Mouse (Mus musculus): ENCODE results near the gene Ubl4b. TPM values are rescaled to one million over a fixed set of nuclear protein-coding genes. Genes with fewer than 3 reads are reported as not detected.

The Ubl4b gene
- polyA plus RNA-seq, 1 experiment from 2014 or later, result 0.15 TPM

- Histone ChIP-seq H3K4me3 (no peak overlapping the region), H3K9me3 (no peaks in the 10 kb centered on the region), H3K4me1 (peaks cover 66% of the 10 kb centered on the region), H3K27ac (peak overlapping the region; percentile 52; the same call in 1 of the 2 replicates), H3K27me3 (ENCODE audit: insufficient read depth, poor library complexity, severe bottlenecking) (peaks cover 35% of the 10 kb centered on the region), H3K36me3 (no peaks in the 10 kb centered on the region)
- 55% methylated on average over 2 of the region's 2 CpGs for WGBS
- no peak for DNase-seq (ENCODE audit: low spot score)
Measured at GRCm38 (mm10) chr3:107562104-107562503, 7.2 kb upstream of the Ubl4b start.

DNA sequence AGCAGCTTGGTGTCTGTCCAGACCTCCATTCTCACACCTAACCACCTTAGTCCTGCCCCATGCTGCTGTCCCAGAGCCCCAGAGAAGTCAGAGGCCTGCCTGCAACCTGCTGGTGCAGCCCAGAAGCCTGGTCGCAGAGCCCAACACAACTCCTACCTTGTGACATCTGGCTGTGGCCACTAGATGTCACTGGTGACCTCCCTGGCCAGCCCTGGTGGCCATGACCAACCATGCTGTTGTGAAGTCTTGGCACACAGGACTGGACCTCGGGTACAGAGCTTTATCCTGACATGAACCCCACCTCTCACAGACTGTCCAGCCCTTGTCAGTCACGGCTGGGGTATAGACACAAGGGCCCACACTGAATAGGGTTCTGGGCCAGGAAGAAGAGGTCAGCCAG is 4.3 kb upstream of the Ubl4b start:
- Histone ChIP-seq H3K4me1 (peaks cover 48% of the 10 kb centered on the region), H3K9me3 (no peaks in the 10 kb centered on the region), H3K27me3 (ENCODE audit: insufficient read depth, poor library complexity, severe bottlenecking) (peaks cover 51% of the 10 kb centered on the region), H3K36me3 (no peaks in the 10 kb centered on the region), H3K4me3 (no peak overlapping the region), H3K27ac (no peak overlapping the region)
- WGBS, result 6% methylated on average over 3 of the region's 3 CpGs
- DNase-seq (ENCODE audit: low spot score), result peak; percentile 91

- WGBS, result 19% methylated on average over 3 of the region's 3 CpGs
- no peak overlapping the region for H3K4me3 ChIP-seq
- H3K36me3 ChIP-seq, result no peaks in the 10 kb centered on the region
- DNase-seq (ENCODE audit: low spot score), result no peak
- H3K9me3 ChIP-seq, result no peaks in the 10 kb centered on the region
- H3K4me1 ChIP-seq, result peaks cover 45% of the 10 kb centered on the region
- peaks cover 54% of the 10 kb centered on the region for H3K27me3 ChIP-seq (ENCODE audit: insufficient read depth, poor library complexity, severe bottlenecking)
- no peak overlapping the region for H3K27ac ChIP-seq
Measured at GRCm38 (mm10) chr3:107558740-107559139, 3.9 kb upstream of the Ubl4b start.

- no peak for DNase-seq (ENCODE audit: low spot score)
- Histone ChIP-seq H3K27ac (no peak overlapping the region), H3K9me3 (no peaks in the 10 kb centered on the region), H3K4me1 (peaks cover 7% of the 10 kb centered on the region), H3K36me3 (no peaks in the 10 kb centered on the region), H3K27me3 (ENCODE audit: insufficient read depth, poor library complexity, severe bottlenecking) (peaks cover 64% of the 10 kb centered on the region), H3K4me3 (no peak overlapping the region)
- 70% methylated on average over 17 of the region's 17 CpGs for WGBS
Measured at GRCm38 (mm10) chr3:107550409-107551049, 4.3 kb downstream of the Ubl4b start.

GRCm38 (mm10) chr3:107546956-107547355 is 7.9 kb downstream of the Ubl4b start:
- no peak overlapping the region; the same call in 1 of the 2 replicates for H3K27ac ChIP-seq
- no peak overlapping the region for H3K4me3 ChIP-seq
- H3K27me3 ChIP-seq (ENCODE audit: insufficient read depth, poor library complexity, severe bottlenecking), result peaks cover 34% of the 10 kb centered on the region
- no peaks in the 10 kb centered on the region for H3K9me3 ChIP-seq
- no peak for DNase-seq (ENCODE audit: low spot score)
- WGBS, result 75% methylated on average over 2 of the region's 2 CpGs
- no peaks in the 10 kb centered on the region for H3K36me3 ChIP-seq
- H3K4me1 ChIP-seq, result no peaks in the 10 kb centered on the region; the same call in none of the 2 replicates

DNA sequence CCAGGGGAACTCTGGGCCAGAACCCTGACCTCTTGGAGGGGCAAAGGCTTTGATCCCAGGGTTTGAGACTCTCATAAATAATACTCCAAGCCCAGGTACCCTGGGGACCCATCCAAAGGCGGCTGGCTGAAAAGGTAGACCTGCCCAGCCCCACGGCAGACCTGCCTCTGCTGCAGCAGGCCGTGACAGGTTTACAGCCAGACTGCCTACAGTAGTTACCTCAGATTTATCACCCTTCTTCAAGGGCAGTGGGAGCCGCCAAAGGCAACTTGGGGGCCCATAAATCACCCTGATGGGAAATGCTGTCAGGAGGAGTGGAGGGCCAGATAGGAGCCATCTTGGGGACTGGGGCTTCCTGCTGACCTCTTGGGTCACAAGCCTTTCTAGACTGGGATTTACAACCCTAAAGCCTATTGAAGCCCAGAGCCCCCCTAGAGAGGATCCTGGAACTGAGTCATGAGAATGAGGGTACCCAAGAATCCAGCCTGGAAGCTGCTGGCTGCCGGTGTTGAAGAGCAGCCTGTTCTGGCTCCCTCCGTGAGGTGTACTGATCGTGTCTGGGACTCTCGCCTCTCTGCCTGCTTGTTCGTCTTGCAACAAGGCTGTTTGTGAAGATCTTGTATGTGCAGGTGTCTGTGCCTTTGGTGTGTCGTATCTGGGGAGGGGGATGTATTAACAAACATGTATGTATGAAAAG is 9.0 kb downstream of the Ubl4b start:
- no peak overlapping the region for H3K27ac ChIP-seq

GRCm38 (mm10) chr3:107545278-107545677 is 9.6 kb downstream of the Ubl4b start:
- no peak overlapping the region for H3K27ac ChIP-seq
- no peak overlapping the region for H3K4me3 ChIP-seq
- WGBS, result 62% methylated on average over 5 of the region's 5 CpGs
- no peaks in the 10 kb centered on the region for H3K36me3 ChIP-seq
- H3K9me3 ChIP-seq, result no peaks in the 10 kb centered on the region
- H3K4me1 ChIP-seq, result no peaks in the 10 kb centered on the region; the same call in none of the 2 replicates
- DNase-seq (ENCODE audit: low spot score), result no peak
- peaks cover 32% of the 10 kb centered on the region for H3K27me3 ChIP-seq (ENCODE audit: insufficient read depth, poor library complexity, severe bottlenecking)

More for the DNA sequence above, 9.0 kb downstream of the Ubl4b start:
- Histone ChIP-seq H3K4me1 (no peaks in the 10 kb centered on the region; the same call in none of the 2 replicates), H3K9me3 (no peaks in the 10 kb centered on the region), H3K27me3 (ENCODE audit: insufficient read depth, poor library complexity, severe bottlenecking) (peaks cover 28% of the 10 kb centered on the region), H3K36me3 (no peaks in the 10 kb centered on the region), H3K4me3 (no peak overlapping the region)
- WGBS, result 72% methylated on average over 10 of the region's 10 CpGs
- no peak for DNase-seq (ENCODE audit: low spot score)

GRCm38 (mm10) chr3:107543158-107544080 is 11.5 kb downstream of the Ubl4b start:
- no peaks in the 10 kb centered on the region; the same call in none of the 2 replicates for H3K4me1 ChIP-seq
- DNase-seq (ENCODE audit: low spot score), result no peak
- H3K27ac ChIP-seq, result no peak overlapping the region
- H3K27me3 ChIP-seq (ENCODE audit: insufficient read depth, poor library complexity, severe bottlenecking), result peaks cover 35% of the 10 kb centered on the region
- H3K9me3 ChIP-seq, result no peaks in the 10 kb centered on the region
- WGBS, result 77% methylated on average over 8 of the region's 8 CpGs
- H3K4me3 ChIP-seq, result no peak overlapping the region
- H3K36me3 ChIP-seq, result no peaks in the 10 kb centered on the region

- peaks cover 42% of the 10 kb centered on the region for H3K27me3 ChIP-seq (ENCODE audit: insufficient read depth, poor library complexity, severe bottlenecking)
Measured at GRCm38 (mm10) chr3:107542584-107542983, 12.3 kb downstream of the Ubl4b start.

DNA sequence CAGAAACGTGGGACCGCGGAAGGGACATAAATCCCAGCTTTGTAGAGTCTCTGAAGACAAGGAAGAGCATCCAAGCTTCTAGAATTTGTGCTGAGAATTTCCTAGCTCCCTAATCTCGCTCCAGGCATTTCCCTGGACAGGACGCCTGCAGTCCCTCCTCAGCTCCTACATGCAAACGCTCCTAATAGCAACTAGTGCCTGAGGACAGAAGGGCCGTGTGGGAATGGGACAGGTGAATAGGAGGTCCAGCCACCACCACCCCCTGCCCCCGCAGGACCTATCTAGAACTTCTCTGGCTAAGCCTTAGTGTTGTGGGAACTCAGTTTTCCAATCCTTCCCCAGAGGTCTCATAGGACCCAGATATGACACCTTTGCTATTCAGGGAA is 17.4 kb downstream of the Ubl4b start:
- no peak for DNase-seq (ENCODE audit: low spot score)
- Histone ChIP-seq H3K9me3 (no peaks in the 10 kb centered on the region), H3K27ac (peak overlapping the region; percentile 56; the same call in 1 of the 2 replicates), H3K4me3 (peak overlapping the region; percentile 48), H3K36me3 (no peaks in the 10 kb centered on the region), H3K27me3 (ENCODE audit: insufficient read depth, poor library complexity, severe bottlenecking) (peaks cover 68% of the 10 kb centered on the region), H3K4me1 (peaks cover 11% of the 10 kb centered on the region)
- WGBS, result 25% methylated on average over 8 of the region's 8 CpGs

More at GRCm38 (mm10) chr3:107542584-107542983, 12.3 kb downstream of the Ubl4b start:
- 62% methylated on average over 4 of the region's 4 CpGs for WGBS
- Histone ChIP-seq H3K27ac (no peak overlapping the region), H3K4me3 (no peak overlapping the region), H3K9me3 (no peaks in the 10 kb centered on the region), H3K36me3 (no peaks in the 10 kb centered on the region), H3K4me1 (peaks cover under 1% of the 10 kb centered on the region)
- no peak for DNase-seq (ENCODE audit: low spot score)

GRCm38 (mm10) chr3:107536810-107537503 is 17.9 kb downstream of the Ubl4b start:
- DNase-seq (ENCODE audit: low spot score), result no peak
- Histone ChIP-seq H3K4me3 (peak overlapping the region; percentile 48), H3K27ac (peak overlapping the region; percentile 56)

DNA sequence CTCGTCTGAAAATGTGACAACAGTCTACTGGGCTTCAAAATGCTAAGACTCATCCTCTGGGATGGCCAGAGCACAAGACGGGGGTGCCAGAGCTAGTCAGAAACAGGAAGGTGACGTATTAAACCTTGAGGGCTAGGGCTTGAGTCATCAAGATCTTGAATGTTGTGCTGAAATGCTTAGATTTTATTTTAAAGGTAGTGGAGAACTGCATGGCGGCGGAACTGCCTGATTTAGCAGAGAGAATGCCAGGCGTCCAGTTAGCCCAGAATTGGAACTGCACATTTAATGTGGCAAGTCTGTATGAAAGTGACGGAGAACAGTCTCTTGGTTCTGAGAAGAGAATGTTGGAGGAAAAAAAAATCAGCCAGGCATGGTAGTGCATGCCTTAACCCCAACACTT is 19.9 kb downstream of the Ubl4b start:
- peaks cover 64% of the 10 kb centered on the region for H3K27me3 ChIP-seq (ENCODE audit: insufficient read depth, poor library complexity, severe bottlenecking)
- no peak overlapping the region for H3K4me3 ChIP-seq

More at GRCm38 (mm10) chr3:107536810-107537503, 17.9 kb downstream of the Ubl4b start:
- WGBS, result 4% methylated on average over 17 of the region's 17 CpGs
- Histone ChIP-seq H3K9me3 (no peaks in the 10 kb centered on the region), H3K36me3 (no peaks in the 10 kb centered on the region), H3K27me3 (ENCODE audit: insufficient read depth, poor library complexity, severe bottlenecking) (peaks cover 68% of the 10 kb centered on the region), H3K4me1 (peaks cover 11% of the 10 kb centered on the region)

More for the DNA sequence above, 19.9 kb downstream of the Ubl4b start:
- no peaks in the 10 kb centered on the region for H3K9me3 ChIP-seq
- no peak overlapping the region for H3K27ac ChIP-seq
- peaks cover 11% of the 10 kb centered on the region for H3K4me1 ChIP-seq
- no peaks in the 10 kb centered on the region for H3K36me3 ChIP-seq
- DNase-seq (ENCODE audit: low spot score), result no peak
- 80% methylated on average over 7 of the region's 7 CpGs for WGBS
